7 mouse cellular contexts compared by ENCODE assay signal in the genomic region with DNA sequence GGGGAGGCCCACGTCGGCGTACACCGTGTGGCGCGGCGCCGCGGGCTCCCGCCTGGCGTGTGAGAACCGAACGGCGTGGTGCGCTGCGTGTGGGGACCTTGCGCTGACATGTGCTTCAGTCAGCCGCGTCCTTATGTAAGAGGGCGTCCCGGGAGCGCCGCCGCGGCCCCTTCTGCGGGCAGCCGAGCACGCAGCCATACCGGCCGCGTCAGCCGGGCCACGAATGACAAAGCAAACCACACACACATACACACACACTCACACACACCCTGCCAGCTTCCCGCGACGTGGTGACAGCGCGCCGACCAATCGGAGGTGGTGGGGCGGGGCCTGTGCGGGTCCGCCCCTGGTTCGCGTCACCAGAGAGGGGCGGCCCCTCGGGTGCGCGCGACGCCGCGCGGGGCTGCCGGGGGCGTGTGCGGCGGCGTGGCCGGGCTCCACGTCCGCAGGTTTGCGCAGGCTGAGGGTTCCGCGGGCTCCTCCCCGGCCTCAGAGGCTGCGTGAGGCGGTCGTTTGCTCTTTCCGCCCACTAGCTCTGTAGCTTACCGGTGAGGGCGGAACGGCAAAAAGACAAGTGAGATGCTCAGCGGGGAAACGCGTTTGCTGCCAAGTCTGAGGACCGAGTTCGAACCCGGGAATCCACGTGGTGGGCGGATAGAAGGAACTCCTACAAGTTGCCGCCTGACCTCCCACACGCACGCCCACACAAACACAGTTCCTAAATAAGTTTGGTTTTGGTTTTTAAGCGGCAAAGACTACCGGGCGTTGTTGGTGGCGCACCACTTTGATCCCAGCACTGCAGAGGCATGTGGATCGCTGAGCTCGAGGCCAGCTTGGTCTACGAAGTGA. TPM values are rescaled to one million over a fixed set of nuclear protein-coding genes. Genes with fewer than 3 reads are reported as not detected.
DNase-seq lines count a peak whose midpoint lies in the region; ATAC-seq lines count a peak whose summit lies in the region.

No protein-coding gene starts in this region.

- WGBS in embryonic facial prominence, embryonic 10.5 days = 2% methylated on average over 91 of the region's 91 CpGs
- 2% methylated on average over 90 of the region's 91 CpGs for WGBS in midbrain, embryonic 11.5 days

- H3K4me3 ChIP-seq in embryonic facial prominence, embryonic 10.5 days = peak overlapping the region; percentile 99
- H3K4me3 ChIP-seq in midbrain, embryonic 11.5 days (ENCODE audit: low read depth, low read length) = peak overlapping the region; percentile 84

- peak; percentile 97 for DNase-seq in adrenal gland, postnatal 14 days
- DNase-seq in embryonic facial prominence, embryonic 10.5 days (ENCODE audit: low spot score) = peak; percentile 95
- peak; percentile 100 for DNase-seq in heart, adult 11 months
- DNase-seq in kidney, adult 11 months = peak; percentile 91
- DNase-seq in left cerebral cortex, postnatal 4 days = peak; percentile 97
- peak; percentile 99 for DNase-seq in midbrain, embryonic 11.5 days (ENCODE audit: low spot score, missing footprints)
- peak; percentile 93 for DNase-seq in right cerebral cortex, postnatal 4 days

- peaks cover 29% of the 10 kb centered on the region for H3K27me3 ChIP-seq in embryonic facial prominence, embryonic 10.5 days (replicated peaks; ENCODE audit: low read depth, poor library complexity, severe bottlenecking)
- peaks cover 5% of the 10 kb centered on the region; the same call in 1 of the 2 replicates for H3K27me3 ChIP-seq in midbrain, embryonic 11.5 days (ENCODE audit: control insufficient read depth, insufficient read depth, low read length)

- peak overlapping the region; percentile 64 for H3K9ac ChIP-seq in midbrain, embryonic 11.5 days (ENCODE audit: low read length)

- intact Hi-C loops in left cerebral cortex, postnatal 4 days (cut with DNase I) = no loop called here

- peak overlapping the region; percentile 70 for H3K4me2 ChIP-seq in midbrain, embryonic 11.5 days

- H3K9me3 ChIP-seq in embryonic facial prominence, embryonic 10.5 days = no peaks in the 10 kb centered on the region
- H3K9me3 ChIP-seq in midbrain, embryonic 11.5 days (ENCODE audit: control insufficient read depth, low read length) = no peaks in the 10 kb centered on the region

- peak; percentile 94 for ATAC-seq in midbrain, embryonic 11.5 days (ENCODE audit: low FRiP score)

- no peaks in the 10 kb centered on the region; the same call in 1 of the 2 replicates for H3K36me3 ChIP-seq in embryonic facial prominence, embryonic 10.5 days (replicated peaks)
- no peaks in the 10 kb centered on the region for H3K36me3 ChIP-seq in midbrain, embryonic 11.5 days (ENCODE audit: control insufficient read depth, insufficient read depth, low read length)

- H3K4me1 ChIP-seq in embryonic facial prominence, embryonic 10.5 days = peaks cover 45% of the 10 kb centered on the region
- H3K4me1 ChIP-seq in midbrain, embryonic 11.5 days (ENCODE audit: control insufficient read depth, insufficient read depth, low read length) = peaks cover 12% of the 10 kb centered on the region

- peak overlapping the region; percentile 98 for H3K27ac ChIP-seq in embryonic facial prominence, embryonic 10.5 days (replicated peaks)
- H3K27ac ChIP-seq in midbrain, embryonic 11.5 days (ENCODE audit: low read depth, low read length) = peak overlapping the region; percentile 86

RNA-seq across cellular contexts. Expression of a gene that starts 0.7 kb away (rescaled TPM):
- 35.3 and 35.6 TPM in 2 replicates for total RNA-seq in adrenal gland, postnatal 14 days (2021)
- 38.9 and 42.5 TPM in 2 replicates for polyA plus RNA-seq in embryonic facial prominence, embryonic 10.5 days (2016; fragmentation: Nextera tagmentation; extraction: Ambion mirVana)
- 10 to 100 TPM; 82.5 to 84.3 TPM for total RNA-seq in left cerebral cortex, postnatal 4 days (2021)
- 45.6 and 51.7 TPM in 2 replicates for polyA plus RNA-seq in midbrain, embryonic 11.5 days (2014; fragmentation: Nextera tagmentation; extraction: Ambion mirVana)

RNA-seq across cellular contexts. Expression of a gene that starts 10.5 kb away (rescaled TPM):
- total RNA-seq in adrenal gland, postnatal 14 days (2021) = 1.1 and 8.4 TPM in 2 replicates
- 8.2 and 11.2 TPM in 2 replicates for polyA plus RNA-seq in embryonic facial prominence, embryonic 10.5 days (2016; fragmentation: Nextera tagmentation; extraction: Ambion mirVana)
- total RNA-seq in left cerebral cortex, postnatal 4 days (2021) = not detected
- polyA plus RNA-seq in midbrain, embryonic 11.5 days (2014; fragmentation: Nextera tagmentation; extraction: Ambion mirVana) = 19.2 and 21.3 TPM in 2 replicates

Comparison
In these comparisons a context has a peak if more than half of its experiments do, and no peak if none do; other contexts are left out.
1. Peak in every context shown above with its lines: DNase-seq, ATAC-seq, H3K4me3 ChIP-seq and H3K27ac ChIP-seq.